Mouse (Mus musculus) testis, adult 2 months (tissue): ENCODE measurements around the gene Bnc1. TPM values are rescaled to one million over a fixed set of nuclear protein-coding genes. Genes with fewer than 3 reads are reported as not detected.

Source experiments
- H3K27ac ChIP-seq: fragments of 200-500 bp; 2 replicates; pipeline ENCODE4 v1.5.1; 2012; ENCODE audit warnings: low read depth, low read length; ENCODE audit not compliant: control insufficient read depth, insufficient read depth
- H3K27me3 ChIP-seq: fragments of 200-500 bp; 2 replicates; pipeline ENCODE4 v1.6.1; 2012; ENCODE audit warnings: mild to moderate bottlenecking, low read length, moderate library complexity; ENCODE audit not compliant: control insufficient read depth, insufficient read depth
- H3K36me3 ChIP-seq: fragments of 200-500 bp; 2 replicates; pipeline ENCODE4 v1.6.1; 2012; ENCODE audit warnings: mild to moderate bottlenecking, low read length; ENCODE audit not compliant: control insufficient read depth, insufficient read depth
- H3K4me1 ChIP-seq: fragments of 200-500 bp; 2 replicates; pipeline ENCODE4 v1.6.1; 2012; ENCODE audit warnings: low read length; ENCODE audit not compliant: control insufficient read depth, insufficient read depth
- H3K4me3 ChIP-seq: fragments of 200-500 bp; 2 replicates; pipeline ENCODE4 v1.5.1; 2012; ENCODE audit warnings: low read depth, mild to moderate bottlenecking, low read length, moderate library complexity, mixed read lengths; ENCODE audit not compliant: control insufficient read depth
- CTCF ChIP-seq: fragments of 200-500 bp; IDR thresholded peaks from 2 replicates; pipeline ENCODE4 v1.5.1; 2012; ENCODE audit warnings: low read depth, mild to moderate bottlenecking, inconsistent platforms, low read length, moderate library complexity; ENCODE audit not compliant: control insufficient read depth, insufficient read depth, insufficient replicate concordance
- POLR2A ChIP-seq: fragments of 200-500 bp; IDR thresholded peaks from 2 replicates; pipeline ENCODE4 v1.6.1; 2012; ENCODE audit warnings: low read depth, mild to moderate bottlenecking, inconsistent platforms, low read length, moderate library complexity; ENCODE audit not compliant: control insufficient read depth
- polyA plus RNA-seq: library from polyadenylated mRNA; depleted of rRNA; stranded (reverse); fragments of >200 nt; gene quantifications from 2 replicates; pipeline ENCODE4 v1.2.3, GENCODE M21; 2012

The Bnc1 gene
- polyA plus RNA-seq, 1 experiment = 1.2 TPM

DNA sequence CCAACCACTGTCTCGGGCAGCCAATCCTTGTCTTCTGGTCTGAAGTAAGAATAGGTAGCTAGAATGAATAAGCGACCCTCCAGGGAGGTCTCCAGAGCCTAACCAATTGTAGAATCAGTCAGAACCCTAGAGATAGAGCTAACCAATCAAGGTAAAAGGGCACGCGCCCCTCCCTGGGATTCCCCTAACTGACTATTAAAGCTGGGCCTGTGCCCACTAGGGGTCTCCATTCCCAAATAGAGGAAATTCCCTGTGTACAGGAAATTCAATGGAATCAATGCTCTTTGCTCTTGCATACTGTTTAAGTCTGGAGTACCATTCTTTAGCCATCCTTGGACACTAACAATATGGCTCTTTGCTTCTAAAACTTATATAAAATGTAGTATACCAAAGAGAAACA is 46.7 kb downstream of the Bnc1 start:
- TF ChIP-seq CTCF = no peak
- no peak for TF ChIP-seq POLR2A
- Histone ChIP-seq H3K4me3 (no peak overlapping the region), H3K27me3 (no peaks in the 10 kb centered on the region)

DNA sequence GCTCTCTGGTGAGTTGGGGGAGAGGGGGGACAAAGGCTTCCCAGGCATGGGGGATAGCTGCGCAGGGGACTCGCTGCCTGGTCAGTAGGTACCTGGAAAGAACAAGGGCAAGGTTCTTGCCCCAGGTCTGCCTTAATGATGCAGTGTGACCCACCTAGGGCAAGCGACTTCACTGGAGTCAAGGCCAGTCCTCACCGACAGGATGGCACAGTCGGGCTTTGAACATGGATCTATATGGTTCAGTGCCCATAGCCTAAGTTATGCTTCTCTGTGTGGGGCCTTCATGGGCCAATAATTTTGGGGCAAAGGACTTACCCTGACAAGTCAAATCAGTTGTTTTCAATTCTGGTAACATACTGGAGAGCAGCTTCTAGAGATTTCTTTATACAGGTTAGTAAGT is 57.3 kb downstream of the Bnc1 start:
- TF ChIP-seq POLR2A (no peak), CTCF (no peak)
- H3K36me3 ChIP-seq = no peaks in the 10 kb centered on the region
- H3K27ac ChIP-seq = no peak overlapping the region
- H3K4me3 ChIP-seq = peak overlapping the region; percentile 93
- H3K27me3 ChIP-seq = no peaks in the 10 kb centered on the region
- H3K4me1 ChIP-seq = peaks cover 12% of the 10 kb centered on the region

More for the DNA sequence above, 46.7 kb downstream of the Bnc1 start:
- Histone ChIP-seq H3K27ac (no peak overlapping the region), H3K36me3 (no peaks in the 10 kb centered on the region), H3K4me1 (no peaks in the 10 kb centered on the region; the same call in 1 of the 2 replicates)

DNA sequence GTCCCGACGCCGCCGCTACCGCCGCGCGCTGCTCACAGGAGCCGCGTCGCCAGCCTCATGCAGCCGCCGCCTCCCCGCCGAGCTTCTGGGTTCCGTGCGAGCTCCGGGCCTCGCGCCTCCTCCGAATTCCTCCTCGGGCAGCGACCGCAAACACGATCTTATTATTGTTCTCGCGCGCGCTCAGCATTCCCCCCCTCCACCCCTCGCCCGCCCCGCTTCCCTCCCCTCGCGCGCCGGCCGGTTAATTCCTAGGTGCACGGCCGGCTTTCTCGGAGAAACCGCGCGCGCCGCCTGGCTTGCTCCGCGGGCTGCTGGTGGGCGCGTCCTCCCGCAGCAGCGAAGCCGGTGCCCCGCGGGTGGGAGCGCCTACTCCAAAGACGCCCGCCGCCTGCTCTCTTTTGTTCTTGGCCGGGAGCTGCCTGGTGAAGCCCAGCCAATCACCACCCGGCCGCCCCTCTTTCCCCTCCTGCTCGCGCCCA is 57.8 kb downstream of the Bnc1 start, which contains the start of gene Hdgfl3:
Gene Hdgfl3 (minus strand): TSS at position 207 of the 479 bp plus-strand sequence.
- Histone ChIP-seq H3K27ac (peak within 1 kb of the TSS; percentile 85), H3K4me1 (peaks cover 12% of the 10 kb centered on the region), H3K4me3 (peak within 1 kb of the TSS; percentile 93), H3K36me3 (no peaks in the 10 kb centered on the region), H3K27me3 (no peaks in the 10 kb centered on the region)
- TF ChIP-seq CTCF (no peak), POLR2A (peak; percentile 58; the same call in 1 of the 2 replicates)

DNA sequence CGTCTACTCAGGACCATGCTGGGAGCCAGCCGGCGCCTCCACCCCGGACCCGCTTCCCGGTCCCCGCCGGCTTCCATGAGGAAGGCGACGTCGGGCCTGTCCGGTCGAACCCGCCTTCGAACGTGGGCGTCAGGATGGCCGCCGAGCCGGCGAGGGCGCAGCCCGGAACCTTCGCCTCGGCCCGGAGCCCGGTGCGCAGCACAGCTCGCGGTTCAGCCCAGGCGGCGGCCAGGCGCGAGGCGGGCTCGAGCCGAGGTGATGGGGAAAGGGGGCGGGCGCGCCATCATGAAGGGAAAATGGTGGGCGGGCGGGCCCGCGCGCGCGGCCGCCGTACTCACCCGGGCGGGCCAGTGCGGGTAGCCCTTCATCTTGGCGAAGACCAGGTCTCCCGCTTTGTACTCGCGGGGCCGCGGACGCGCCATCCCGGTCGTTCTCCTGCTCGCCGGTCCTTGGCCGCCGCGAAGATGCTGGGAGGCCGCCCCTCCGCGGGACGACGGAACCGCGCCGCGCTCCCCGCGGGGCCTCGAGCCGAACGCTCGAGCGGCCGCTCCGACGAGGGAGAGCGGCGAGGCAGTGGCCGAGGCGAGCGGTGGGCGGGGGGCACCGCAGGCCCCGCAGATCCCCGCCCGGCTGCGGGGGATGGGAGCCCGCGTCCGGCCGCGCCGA is 58.4 kb downstream of the Bnc1 start:
- Histone ChIP-seq H3K27me3 (no peaks in the 10 kb centered on the region), H3K27ac (peak overlapping the region; percentile 85), H3K4me3 (peak overlapping the region; percentile 93), H3K4me1 (peaks cover 12% of the 10 kb centered on the region), H3K36me3 (no peaks in the 10 kb centered on the region)
- TF ChIP-seq POLR2A = peak; percentile 39
- no peak for TF ChIP-seq CTCF

DNA sequence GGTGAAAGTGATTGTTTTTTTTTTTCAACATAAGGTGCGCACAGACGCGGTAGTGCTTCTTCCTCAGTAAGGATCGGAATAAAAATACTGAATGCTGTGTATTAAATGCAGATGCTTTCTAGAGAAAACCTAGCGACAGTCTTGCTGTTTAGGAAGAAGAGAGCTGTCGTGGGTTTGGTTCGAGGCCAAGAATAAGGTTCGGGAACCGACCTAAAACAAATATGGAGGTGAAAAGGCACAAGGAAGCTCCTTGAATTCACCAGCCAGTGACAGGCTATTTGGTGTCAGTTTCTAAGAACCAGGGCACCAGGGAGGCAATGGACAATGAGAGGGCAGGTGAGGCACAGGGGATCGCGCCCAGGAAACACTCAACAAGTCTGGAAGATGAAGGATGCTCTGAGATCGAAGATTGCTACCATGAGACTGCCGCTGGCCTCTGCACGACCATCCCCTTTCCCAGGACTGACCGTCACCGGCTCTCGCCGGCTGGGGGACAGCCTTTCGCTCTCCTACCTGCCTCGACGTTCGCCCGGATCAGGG is 59.0 kb downstream of the Bnc1 start:
- Histone ChIP-seq H3K27ac (peak overlapping the region; percentile 85), H3K36me3 (no peaks in the 10 kb centered on the region), H3K4me1 (peaks cover 12% of the 10 kb centered on the region), H3K27me3 (no peaks in the 10 kb centered on the region), H3K4me3 (peak overlapping the region; percentile 93)
- TF ChIP-seq CTCF (no peak), POLR2A (no peak)

- Histone ChIP-seq H3K4me3 (peak overlapping the region; percentile 93; the same call in 1 of the 2 replicates), H3K27me3 (no peaks in the 10 kb centered on the region), H3K27ac (peak overlapping the region; percentile 10; the same call in 1 of the 2 replicates), H3K36me3 (no peaks in the 10 kb centered on the region), H3K4me1 (peaks cover 12% of the 10 kb centered on the region)
- TF ChIP-seq POLR2A (no peak), CTCF (no peak)
These were observed 59.5 kb downstream of the Bnc1 start for GRCm38 (mm10) chr7:81932521-81933045.

GRCm38 (mm10) chr7:81928998-81929397 is 63.1 kb downstream of the Bnc1 start:
- Histone ChIP-seq H3K27me3 (no peaks in the 10 kb centered on the region), H3K36me3 (no peaks in the 10 kb centered on the region), H3K4me1 (peaks cover 3% of the 10 kb centered on the region), H3K4me3 (no peak overlapping the region), H3K27ac (no peak overlapping the region)
- TF ChIP-seq POLR2A (no peak), CTCF (no peak)
